Mouse (Mus musculus) testis, adult 2 months (tissue): ENCODE data around the gene Inhbc.

ENCODE experiments used
- CTCF ChIP-seq: fragments of 200-500 bp; IDR thresholded peaks from 2 replicates; pipeline ENCODE4 v1.5.1; 2012; ENCODE audit warnings: low read depth, mild to moderate bottlenecking, inconsistent platforms, low read length, moderate library complexity; ENCODE audit not compliant: control insufficient read depth, insufficient read depth, insufficient replicate concordance
- POLR2A ChIP-seq: fragments of 200-500 bp; IDR thresholded peaks from 2 replicates; pipeline ENCODE4 v1.6.1; 2012; ENCODE audit warnings: low read depth, mild to moderate bottlenecking, inconsistent platforms, low read length, moderate library complexity; ENCODE audit not compliant: control insufficient read depth

GRCm38 (mm10) chr10:127319969-127320368, 50.3 kb downstream of the Inhbc start:
- TF ChIP-seq POLR2A (no peak), CTCF (no peak)
